Mouse (Mus musculus) right cerebral cortex, adult 18-20 months (tissue): ENCODE measurements around the gene Drd3.

Source experiments
- DNase-seq: peaks from one replicate; pipeline ENCODE4 v3.0.0; 2022; ENCODE audit warnings: mixed read lengths

Drd3 gene

DNA sequence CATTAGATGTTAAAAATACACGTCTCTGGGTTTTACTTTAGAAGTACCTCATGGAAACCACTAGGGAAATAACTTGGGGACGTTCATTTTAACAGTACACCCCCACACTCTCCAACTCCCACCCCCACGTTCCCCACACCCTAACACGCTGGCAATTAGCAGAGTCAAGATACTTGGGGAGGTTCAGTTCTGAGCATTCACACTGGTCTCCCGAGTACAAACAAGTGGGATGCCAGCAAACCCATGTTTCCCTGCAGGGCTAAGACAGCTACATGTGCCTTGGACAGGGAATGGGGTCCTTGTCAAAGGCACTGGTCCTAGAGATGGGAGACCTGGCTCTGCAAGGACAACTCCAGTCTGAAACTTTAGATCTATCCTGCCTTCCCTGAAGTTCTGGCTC is 48.6 kb downstream of the Drd3 start:
- DNase-seq = no peak

DNA sequence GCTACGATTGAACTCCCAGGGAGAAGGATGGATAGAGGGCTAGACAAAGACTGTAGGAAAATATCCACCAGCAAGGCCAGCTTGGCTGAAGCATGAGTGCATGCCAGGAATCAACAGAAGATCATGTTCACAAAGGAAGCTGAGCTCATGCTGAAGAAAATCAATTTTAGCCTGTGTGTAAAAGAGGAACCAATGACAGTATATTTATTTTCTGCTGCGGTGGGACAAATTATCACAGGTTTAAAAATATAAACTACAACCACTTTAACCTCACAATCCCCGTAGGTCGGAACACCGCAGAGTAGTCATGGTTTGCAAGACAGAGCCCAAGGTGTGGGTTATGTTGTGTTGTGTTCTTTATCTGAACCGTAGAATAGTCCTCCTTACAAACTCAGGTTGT is 50.5 kb downstream of the Drd3 start:
- no peak for DNase-seq

DNA sequence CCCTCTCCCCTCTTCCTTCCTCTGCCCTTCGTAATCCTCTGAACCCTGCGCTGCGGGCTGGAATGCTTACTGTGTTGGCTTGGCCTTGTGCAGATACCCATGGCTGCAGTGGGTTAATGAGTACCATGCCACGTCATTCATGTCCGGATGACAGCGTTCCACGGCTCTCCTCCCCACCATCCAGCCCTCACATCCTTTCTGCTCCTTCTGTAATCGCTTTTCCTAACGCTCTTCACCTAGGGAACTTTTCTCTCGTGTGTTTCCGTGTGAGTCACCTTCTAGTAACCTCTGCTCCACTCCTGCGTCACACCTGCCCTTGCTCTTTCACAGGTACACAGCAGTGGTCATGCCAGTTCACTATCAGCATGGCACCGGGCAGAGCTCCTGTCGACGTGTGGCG is 53.2 kb downstream of the Drd3 start:
- no peak for DNase-seq

DNA sequence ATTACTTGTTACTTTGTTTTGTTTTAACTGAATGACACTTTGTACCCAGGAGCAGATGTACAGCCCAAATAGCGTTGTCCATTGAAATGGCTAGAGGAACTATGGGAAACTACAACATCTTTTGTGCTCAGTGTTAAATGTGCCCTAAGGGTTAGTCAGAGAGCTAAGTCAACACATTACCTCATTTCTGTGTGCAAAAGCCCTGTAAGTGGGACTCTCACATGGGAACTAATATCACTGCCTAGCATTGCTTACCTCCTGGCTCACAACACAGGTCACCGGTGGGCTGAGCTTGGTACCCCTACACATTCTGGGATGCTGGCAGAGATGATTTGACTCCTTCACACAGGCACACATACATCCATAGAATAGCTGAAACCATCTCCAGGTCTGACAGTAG is 55.6 kb downstream of the Drd3 start:
- no peak for DNase-seq

DNA sequence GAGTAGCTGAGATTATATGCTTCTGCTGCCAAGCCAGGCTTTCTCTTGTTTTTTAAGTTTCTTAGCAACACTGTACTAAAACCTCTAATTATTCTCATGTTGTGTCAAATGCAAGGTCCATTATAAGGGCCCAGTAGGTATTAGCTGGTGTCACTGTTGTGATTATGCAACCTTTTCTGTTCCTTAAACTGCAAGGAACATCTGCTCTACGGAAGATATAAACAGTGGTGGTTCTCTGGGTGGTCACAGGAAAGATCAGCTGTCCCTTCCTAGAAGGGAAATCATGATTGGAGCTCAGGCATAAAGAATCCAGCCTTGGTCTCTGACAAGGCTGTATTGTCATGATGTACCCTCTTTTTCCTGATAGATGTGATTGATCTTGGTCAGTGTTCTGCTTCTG is 57.6 kb downstream of the Drd3 start:
- DNase-seq = no peak

DNA sequence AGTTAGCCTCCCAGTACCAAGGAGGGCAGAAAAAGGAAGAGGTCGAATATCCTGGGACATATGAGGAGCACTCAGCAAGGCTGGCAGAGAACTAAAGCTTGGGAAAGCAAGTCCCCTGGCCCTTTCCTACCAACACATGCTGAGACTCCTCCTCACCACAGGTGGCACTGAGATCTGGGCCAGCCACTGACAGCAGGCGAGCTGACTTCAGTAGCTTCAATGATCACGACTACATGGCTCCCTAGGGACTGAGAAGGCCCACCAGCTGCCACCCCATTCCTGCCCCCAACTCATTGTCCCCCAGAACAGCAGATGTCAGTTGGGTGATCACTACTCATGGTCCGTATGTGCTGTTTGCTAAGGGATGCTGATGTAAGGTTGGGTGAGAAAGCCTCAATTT is 60.8 kb downstream of the Drd3 start:
- no peak for DNase-seq

DNA sequence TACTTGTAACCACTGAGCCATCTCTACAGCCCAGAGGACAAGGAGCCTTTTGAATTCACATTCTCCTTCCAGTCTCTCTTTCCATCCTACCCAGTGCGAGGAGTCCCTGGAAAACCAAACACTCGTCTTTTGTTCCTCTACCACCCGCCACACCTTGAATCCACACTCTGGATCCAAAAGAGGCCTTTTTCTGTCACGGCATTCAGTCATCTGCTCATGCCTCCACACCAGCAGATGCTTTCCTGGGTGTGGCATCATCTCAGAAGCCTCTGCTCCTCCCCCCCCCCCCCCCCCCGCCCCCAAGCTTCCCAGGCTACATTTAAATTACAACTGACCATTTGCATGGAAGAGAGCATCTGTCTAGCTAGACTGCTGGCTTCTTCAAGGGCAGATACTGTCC is 62.5 kb downstream of the Drd3 start:
- DNase-seq = no peak

DNA sequence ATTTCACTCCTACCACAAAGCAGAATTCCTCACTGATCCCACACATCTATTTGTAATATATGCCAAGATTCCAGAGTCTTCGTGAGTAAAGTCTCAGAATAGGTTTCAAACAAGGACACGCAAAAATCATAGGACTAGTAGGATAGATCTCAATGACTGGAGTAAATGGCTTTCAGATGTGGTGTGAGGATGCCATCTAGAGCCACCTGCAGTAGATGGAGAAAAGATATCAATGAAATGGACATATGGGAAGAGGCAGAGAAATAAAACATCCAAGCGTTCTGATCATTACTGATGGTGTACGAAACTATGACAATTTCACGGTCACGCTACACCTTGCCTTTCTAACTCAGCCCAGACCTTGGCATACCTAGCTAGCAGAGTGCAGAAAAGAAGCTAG is 64.6 kb downstream of the Drd3 start:
- no peak for DNase-seq

DNA sequence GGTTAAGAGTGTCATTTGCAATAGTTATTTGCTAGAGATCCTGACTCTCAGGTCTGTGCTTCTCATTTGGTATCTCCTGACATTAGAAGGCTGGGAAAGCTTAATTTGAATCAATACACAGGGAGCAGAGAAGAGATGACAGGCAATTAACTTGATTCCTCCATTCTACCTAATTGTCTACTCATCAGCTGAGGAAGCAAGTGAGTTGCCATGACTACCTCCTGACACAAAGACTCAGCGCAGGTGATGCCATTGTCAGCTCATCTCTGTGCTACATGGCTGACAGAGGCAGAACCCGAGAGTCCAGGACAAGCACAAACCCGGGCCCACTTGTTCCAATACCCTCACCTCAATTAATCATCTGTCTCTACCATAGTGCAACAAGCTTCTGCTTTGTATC is 73.7 kb downstream of the Drd3 start:
- DNase-seq = no peak

DNA sequence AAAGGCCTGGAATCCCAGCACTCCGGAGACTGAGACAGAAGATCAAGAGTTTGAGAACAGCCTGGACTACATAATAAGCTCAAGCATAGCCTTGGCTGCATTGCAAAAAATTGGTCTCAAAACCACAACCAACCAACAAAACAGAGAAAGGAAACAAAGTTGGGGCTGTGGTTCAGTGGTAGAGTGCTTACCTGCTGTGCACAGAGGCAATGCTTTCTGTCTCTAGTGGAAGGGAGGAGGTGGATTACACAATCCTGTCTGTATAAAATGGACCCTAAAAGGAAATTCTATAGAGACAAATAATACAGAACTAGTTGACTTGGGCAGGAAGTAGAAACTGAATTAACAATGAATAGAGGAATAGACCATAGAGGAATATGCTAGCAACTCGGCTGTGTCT is 78.1 kb downstream of the Drd3 start:
- no peak for DNase-seq

DNA sequence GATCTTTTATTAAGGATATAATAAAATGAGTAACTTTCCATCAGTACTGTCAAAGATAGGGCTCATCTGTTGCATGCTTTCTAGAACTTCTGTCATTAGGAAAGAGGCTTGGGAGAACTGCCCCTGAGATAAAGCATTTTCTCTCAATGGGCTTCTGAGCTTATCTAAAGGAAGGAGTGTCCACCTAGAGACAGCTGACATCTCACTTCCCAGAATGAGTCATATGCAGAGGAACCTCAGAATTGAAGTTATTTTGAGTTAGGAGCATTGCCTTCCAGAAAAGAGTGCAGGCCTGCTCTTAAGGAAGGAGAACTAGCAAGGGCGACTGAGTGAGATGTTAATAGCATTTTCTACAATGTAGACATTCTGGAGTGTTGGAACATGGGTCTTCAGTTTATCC is 87.4 kb downstream of the Drd3 start:
- no peak for DNase-seq

DNA sequence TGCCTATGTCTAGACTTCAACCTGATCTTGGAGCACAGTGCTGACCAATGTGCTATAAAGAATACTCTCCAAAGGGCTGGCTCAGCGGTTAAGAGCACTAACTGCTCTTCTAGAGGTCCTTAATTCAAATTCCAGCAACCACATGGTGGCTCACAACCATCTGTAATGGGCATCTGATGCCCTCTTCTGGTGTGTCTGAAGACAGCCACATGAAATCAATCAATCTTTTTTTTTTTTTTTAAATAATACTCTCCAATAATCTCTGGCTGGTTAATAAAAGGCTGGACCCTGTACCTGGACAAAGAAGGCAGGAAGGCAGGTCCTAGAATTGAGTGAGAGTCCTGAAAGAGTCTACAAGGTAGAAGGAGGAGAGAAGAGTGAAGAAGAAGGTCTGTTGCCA is 96.0 kb downstream of the Drd3 start:
- DNase-seq = no peak

DNA sequence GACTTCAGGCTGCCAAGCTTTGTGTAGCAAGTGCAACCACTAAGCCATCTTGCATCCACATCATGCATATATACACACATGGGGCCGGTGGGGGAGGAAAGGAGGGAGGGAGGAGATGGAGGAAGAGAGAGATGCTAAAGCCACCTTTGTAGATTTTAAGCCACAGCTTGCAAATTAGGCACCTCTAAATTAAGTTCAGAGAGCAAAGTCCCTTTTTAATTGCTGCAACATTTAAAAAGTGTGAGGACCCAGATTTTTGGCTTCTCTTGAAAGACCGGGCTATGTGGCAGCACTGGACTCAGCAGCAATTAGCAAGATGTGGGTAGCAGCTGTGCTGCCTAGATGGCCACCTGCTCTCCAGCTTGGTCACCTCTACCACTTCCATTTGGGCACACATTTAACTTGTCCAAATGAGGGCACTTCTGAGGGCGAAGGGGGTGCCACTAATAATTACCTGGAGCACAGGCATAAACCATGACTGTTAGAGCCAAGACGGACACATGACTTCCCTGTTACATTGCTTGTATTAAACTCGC is 105.2 kb downstream of the Drd3 start:
- no peak for DNase-seq

DNA sequence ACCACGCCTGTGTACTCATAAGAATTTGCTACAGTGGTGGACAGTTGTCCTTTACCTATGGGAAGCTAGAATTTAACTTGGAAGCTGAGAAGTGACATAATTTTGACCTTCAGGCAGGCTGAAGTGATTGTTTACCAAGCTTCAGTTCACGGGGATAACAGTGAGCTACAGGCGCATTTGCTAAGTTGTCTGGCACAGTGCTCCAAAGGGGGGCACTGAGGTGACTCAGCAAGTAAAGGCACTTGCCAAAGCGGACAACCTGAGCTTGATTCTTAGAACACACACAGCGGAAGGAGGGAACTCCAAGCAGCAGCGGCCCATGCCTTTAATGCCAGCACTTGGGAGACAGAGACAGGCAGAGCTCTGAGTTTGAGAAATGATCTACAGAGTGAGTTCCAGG is 106.8 kb downstream of the Drd3 start:
- no peak for DNase-seq

DNA sequence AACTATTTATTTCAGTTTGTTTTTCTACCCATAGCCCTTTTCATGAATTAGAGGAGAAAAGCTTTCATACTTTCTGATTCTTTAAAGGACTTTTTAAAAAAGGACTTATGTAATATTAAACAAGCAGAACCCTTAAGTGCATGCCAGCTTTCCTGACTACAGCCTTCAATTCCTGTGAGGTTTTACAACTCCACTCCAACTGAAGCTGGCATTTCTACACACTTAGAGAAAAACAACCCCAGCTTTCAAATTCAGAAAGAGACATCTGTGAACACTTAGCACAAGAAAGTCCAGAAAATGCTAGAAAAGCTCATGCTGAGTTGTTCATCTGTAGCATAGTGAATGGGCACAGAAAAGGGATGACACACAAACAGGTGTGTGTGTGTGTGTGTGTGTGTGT is 116.0 kb downstream of the Drd3 start:
- DNase-seq = no peak

DNA sequence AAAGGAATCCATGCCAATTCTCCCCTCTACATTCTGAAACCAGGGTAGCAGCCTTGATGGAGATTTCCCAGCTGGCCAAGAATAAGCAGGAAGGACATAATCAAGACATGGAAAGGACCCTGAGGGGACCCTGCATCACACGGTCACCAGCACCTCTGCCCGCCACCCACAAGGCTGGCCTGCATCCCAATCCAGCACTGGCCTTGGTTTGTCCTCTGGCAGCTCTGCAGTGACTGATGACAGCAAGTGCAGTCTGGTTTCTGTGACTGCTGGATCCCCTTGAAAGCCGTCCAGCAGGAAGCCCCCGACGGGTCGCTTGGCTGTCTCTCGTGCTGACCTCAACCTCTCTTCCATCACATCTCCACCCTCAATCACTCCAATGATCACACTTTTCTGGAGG is 117.6 kb downstream of the Drd3 start:
- DNase-seq = no peak
